Mouse (Mus musculus) heart, adult 11 months (tissue): ENCODE data around the gene Ppp2r1b.

Experiments
- DNase-seq: peaks from one replicate; pipeline ENCODE4 v3.0.0; 2022

The Ppp2r1b gene

DNA sequence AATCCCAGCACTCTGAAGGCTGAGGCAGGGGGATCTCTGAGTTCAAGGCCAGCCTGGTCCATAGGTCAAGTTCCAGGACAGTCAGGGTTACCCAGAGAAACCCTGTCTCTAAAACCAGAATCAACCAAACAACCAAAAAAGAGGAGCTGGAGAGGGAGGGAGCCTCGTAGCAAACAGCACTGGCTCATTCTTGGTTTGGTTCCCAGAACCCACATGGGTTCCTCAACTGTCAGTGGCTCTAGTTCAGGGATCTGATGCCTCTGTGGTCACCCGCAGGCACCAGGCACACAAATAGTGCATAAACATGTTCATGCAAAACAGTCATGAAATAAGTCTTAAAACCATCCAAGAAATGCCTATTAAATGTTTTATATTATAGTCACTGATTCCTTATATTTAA, 23.1 kb downstream of the Ppp2r1b start:
- no peak for DNase-seq

GRCm38 (mm10) chr9:50873210-50873609, 28.1 kb downstream of the Ppp2r1b start:
- DNase-seq = no peak

- DNase-seq = no peak
Measured at GRCm38 (mm10) chr9:50874031-50874430, 28.9 kb downstream of the Ppp2r1b start.

DNA sequence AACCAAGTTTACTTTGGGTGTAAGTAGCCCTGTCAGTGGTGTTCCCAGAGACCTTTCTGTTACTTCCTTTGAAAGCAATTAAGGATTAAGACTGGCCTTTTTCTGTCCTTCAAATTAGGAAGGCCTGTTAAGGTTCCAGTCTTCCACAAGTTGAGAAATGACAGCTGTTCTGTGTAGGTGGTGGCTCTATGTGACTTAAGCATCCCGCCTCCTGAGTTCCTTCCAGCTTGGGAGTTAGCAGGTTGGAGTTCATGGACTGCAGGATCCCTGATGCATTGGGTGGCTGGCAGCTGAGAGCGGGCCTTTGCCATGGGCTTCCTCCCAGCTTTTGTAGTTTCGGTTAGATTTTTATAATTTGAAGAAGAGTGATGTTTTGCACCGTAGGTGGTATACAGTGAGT, 30.4 kb downstream of the Ppp2r1b start:
- DNase-seq = no peak

GRCm38 (mm10) chr9:50876287-50876686, 31.2 kb downstream of the Ppp2r1b start:
- DNase-seq = no peak

DNA sequence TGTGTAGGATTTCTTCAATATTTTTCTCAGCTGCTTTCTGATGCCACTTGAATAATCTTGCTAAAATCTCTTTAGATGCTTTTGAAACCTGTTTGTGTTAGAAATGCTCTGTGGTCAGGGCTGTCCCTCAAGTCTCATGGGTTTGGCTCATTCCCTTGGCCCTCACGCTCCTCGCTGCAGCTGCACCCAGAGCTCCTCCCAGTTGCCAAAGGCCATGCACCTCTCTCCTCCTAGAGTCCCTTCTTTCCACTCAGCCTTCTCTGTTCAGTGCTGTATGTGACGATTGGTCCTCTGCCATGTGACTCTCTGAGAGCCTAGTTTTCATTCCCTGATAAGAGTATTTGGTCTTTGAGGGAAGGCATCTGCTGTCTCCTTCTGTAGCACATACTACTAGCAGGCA, 32.3 kb downstream of the Ppp2r1b start:
- DNase-seq = no peak

DNA sequence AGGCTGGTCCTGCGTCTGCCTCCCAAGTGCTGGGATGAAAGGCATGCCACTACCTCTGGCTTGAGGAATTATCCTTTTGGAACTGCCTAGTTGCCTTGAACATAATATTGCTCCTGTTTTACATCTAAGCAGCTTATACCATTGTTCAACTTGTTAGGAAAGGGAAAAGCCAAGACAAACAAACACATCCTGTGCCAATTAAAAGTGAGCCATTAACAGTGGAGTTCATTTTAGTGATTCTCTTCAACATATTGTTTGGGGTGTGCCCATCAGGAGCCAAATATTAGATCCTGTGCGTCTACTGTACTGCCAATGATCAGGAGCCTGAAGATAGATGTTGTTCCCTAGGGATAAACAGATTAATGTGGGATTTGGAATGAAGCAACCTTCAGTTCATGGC, 37.1 kb downstream of the Ppp2r1b start:
- DNase-seq = no peak

DNA sequence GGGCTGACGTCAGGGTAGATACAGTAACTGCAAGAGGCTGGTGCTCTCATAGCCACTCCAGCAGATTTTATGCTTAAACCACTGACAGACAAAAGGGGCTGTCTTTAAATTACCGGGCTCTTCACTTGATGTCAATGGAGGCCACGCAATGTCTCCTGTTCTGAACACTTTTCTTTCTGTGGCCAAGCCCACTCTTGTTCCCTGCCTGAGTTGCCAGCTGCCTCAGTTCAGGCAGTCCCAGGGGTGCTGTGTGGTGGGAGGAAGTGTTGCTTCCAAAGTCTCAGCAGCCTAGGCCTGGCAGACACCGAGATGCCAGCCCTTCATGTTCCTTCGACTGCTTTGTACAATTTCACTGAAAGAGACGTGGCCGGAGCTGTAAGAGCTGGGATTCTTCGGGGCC, 39.0 kb downstream of the Ppp2r1b start:
- peak; percentile 95 for DNase-seq

- DNase-seq = peak; percentile 98
Measured at GRCm38 (mm10) chr9:50884741-50885599, 39.9 kb downstream of the Ppp2r1b start.

GRCm38 (mm10) chr9:50885600-50885987, 40.5 kb downstream of the Ppp2r1b start:
- DNase-seq = peak; percentile 95

DNA sequence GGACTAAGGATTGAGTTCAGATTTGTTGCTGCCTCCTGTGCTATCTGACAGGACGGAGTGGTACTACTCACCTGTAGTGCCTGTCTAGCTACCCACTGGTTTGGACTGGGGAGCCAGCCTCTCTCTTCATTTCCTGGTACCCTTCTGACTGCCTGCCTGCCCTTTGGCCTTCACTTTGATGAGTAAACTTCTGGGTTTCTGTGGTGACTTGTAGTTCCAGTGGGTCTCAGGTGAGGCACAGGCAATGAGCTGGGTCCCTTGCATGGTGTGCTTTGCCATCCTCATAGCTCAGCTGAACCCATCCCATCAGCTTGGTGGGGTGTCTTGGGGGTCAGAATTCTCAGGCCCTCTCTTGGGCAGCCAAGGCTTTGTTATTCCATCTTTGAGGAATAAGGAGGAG, 41.8 kb downstream of the Ppp2r1b start:
- DNase-seq = peak; percentile 91

GRCm38 (mm10) chr9:50887351-50887750, 42.2 kb downstream of the Ppp2r1b start:
- peak; percentile 95 for DNase-seq

DNA sequence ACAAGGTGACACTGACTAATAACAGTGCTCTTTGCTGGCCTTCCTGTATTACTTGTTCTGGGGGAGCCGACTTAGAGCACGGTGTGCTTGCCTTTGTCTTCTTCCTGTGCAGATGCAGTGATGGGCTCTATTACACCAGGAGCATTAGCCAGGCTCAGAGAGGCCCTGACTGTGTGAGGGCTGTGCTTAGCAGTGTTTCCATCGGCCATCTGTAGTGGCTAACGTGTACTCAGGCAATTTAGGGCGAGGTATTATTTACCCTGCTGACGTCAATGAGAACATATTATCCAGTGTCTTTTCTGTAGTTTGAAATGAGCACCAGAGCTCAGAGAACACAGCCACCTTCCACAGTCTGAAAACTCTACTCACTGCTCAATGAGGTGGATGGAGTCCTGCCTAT, 44.1 kb downstream of the Ppp2r1b start:
- DNase-seq = no peak

DNA sequence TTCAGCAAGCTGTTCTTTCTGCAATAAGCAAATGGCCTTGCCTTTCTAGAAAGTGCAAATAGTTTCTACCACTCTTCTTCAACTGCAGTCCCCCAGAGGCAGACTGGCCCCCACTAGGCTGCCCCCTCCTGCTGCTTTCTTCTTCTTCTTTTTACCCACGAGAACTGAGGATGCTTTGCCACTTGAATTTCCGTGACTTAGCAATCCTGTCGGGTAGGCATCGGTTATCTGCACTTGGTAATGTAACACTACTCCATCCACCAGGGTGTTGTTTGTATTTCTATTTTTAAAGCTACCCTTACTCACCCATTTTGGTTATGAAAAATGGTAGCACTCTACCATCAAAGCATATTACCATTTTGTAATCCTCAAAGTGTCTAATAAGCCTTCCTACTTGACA, 44.9 kb downstream of the Ppp2r1b start:
- no peak for DNase-seq

DNA sequence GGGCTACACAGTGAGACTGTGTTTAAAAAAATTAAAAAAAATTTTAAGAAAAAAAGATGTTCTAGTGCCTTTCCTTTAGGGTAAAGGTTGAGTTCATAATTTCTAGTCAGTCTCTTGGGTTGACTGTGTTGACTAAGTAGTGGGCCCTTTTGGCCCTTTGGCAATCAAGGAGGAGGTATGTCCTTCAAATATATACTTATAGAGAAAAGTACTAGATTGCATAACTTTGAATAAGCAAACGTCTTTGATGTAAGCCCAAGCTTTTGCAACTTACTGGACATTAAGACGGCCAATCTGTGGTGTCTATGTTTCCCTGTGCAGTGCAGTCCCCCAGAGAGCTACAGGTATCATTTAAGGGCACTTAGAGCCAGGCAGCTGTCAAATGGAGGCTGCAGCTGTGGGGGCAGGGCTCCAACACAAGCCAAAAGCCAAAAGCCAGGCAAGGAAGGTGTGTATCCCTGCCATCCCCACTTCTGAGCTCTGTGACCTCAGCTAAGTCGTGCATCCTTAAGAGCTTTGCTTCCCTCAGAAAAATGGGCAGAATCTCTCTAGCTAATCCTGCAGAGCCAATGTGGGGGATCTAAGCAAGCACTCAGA, 45.5 kb downstream of the Ppp2r1b start:
- DNase-seq = no peak

DNA sequence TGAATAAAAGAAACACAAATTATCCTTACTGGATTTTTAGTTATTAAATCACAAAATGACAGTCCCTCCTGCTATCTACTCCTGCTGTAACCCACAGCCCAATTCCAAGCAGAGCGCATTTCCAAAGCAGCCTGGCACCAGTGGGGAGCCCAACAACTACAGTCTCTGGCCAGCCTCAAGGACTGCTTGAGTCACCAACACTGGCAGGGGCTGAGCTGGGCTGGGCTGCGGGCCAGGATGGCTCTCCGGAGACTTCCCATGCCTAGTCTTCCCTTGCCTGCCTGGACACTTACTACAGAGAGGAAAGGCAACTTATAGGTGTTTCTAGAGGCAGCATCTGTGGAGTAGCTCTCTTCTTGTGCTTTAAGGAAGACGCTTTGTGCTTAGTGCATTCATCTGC, 48.6 kb downstream of the Ppp2r1b start:
- DNase-seq = peak; percentile 96

DNA sequence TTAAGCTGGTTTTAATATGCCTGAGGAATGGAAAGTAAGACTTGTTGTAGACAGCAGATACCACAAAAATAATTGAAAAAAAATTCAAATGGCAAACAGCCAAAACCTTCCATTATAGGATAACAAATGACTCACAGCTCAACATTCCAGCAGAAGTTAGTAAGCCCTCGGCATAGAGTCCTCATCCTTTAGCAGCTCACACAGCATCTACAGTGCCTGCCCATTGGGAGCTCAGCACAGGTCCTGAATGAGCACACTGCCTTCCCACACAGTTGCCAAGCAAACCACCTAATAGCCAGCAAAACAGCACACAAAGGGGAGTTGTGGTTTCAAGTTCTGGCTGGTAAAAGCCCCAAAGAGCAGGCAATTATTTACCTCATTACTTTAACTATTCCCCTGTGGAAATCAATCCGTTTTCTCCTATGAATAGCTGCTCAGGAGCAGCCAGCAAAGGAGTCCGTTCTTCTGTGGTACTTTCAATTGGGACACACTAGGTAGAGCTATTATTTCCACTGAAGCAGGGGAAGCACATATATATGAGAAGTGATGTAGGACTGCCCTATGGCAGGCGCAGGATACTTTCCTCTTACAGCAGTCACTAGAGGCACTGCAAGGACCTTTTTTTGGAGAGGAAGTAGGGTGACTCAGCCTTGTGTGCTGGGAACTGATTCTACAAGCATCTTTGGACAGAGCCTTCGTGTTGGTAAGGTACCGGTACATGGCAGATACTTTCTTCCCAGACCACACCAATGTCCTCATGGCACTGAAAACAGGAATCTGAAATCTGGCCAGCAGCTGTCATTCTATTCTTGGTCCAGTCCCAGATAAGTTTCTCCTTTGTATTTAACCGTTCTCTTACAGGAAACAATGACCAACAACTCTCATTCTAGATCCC, 55.2 kb downstream of the Ppp2r1b start:
- DNase-seq = peak; percentile 94

DNA sequence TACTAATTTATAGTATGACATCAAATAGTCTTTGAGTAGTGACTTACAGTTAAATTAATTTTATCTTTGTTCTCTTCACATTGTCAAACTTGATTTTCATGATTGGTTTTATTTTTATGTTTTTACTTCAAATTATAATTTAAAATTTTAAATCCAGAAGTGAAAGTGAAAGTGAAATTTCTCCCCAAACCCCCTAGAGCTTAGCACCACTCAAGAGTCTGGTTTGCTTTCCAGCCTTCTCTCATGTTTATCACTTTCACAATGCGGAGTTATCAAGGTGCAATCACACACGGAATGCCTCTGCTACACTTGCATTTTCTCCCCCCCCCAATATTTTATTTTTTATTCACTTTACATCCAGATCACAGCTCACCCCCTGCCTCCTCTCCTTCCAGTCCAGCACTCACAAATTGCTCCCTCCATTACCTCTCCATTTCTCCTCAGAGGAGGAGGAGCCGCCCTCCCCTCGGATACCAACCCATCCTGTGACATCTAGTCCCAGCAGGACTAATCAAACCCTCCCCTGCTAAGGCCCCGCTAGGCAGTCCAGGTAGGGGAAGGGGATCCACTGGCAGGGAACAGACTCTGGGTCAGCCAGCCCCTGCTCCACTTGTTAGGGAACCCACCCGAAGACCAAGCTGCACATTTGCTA, 59.2 kb downstream of the Ppp2r1b start:
- DNase-seq = peak; percentile 90

GRCm38 (mm10) chr9:50905321-50905720, 60.2 kb downstream of the Ppp2r1b start:
- DNase-seq = no peak

DNA sequence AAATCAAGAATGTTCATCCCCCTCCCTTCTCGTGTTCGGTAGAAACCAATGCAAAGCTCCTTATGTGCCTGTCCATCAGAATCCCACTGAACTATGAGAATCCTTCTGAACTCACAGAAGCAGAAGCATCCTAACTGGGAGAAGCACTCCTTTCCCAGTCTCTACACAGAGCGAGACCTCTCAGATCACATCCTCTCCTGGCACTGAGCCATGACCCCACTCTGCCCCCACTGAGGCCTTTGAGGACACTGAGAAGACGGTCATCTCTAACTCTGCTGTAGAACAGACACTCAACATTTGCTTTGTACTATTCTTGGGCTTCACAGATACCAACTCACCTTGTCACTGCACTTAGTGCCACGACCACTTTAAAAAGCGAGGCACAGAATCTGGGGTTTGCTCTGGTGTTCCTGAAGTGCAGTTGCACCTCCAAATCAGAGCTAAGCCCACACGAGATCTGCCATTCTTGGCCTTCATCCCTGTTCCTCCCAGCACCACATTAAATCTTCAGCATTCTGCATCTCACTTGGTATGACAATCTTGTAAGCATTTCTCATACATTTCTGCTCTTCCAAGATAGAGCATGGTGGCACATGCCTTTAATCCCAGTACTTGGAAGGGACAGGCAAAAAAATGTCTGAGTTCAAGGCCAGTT, 66.9 kb downstream of the Ppp2r1b start:
- peak; percentile 88 for DNase-seq

DNA sequence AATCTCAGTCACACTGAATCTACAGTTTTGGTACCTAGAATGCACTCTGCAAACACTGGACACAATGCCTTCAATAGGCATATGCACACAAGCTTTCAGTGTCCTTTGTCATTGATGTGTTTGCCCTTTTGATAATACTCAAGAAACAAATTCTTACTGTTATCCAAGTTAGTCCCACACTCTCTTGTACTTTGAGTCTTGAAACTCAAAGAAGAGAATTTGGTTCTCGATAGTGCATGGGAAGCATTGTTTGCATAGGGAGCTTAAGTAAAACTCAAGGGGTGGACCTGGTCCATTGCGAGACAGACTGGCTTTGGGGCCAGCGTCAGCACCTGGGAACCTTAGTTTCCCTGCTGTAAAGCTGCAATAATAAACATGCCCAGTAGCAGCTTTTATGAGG, 73.0 kb downstream of the Ppp2r1b start:
- DNase-seq = no peak

DNA sequence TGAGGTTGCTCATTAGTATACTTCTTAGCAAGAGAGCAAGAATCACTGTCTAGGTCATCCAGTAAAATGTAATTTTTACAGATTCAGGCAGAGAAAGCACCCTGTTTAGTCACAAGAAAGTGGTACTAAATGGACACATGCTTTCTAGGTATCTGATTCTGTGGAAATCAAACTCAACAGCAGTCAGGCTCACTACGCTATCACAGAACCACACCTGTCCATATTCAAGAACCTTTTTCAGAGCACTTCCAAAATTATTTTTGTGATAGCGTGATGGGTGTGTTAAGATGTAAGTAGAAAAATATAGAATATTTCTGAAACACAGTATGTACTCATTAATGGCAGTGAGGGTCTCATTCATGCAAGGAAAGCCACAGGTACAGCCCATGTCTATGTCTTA, 74.5 kb downstream of the Ppp2r1b start:
- DNase-seq = no peak
